Mouse (Mus musculus) liver, embryonic 14.5 days (tissue): Measurements from ENCODE around the gene Mboat2.

Source experiments
- CTCF ChIP-seq: IDR thresholded peaks from 2 replicates; pipeline ENCODE4 v1.5.1; 2016; ENCODE audit warnings: antibody characterized with exemption, low read depth, control low read depth
- EP300 ChIP-seq: IDR thresholded peaks from 2 replicates; pipeline ENCODE4 v1.6.1; 2016; ENCODE audit warnings: antibody characterized with exemption, low read depth

GRCm38 (mm10) chr12:24928051-24928748 lies 97.5 kb downstream of the Mboat2 start:
- no peak for TF ChIP-seq CTCF
- TF ChIP-seq EP300: no peak
